Mouse (Mus musculus) forebrain, embryonic 11.5 days (tissue): ENCODE measurements around the gene Coq10b. TPM values are rescaled to one million over a fixed set of nuclear protein-coding genes. Genes with fewer than 3 reads are reported as not detected.

Source experiments
- ATAC-seq: fragments of 200-750 bp; cut with Nextera tagmentation; replicated peaks from 2 replicates; pipeline ENCODE4 v1.8.0; 2017; ENCODE audit warnings: moderate TSS enrichment; ENCODE audit not compliant: low FRiP score
- DNase-seq: peaks from one replicate; pipeline ENCODE4 v3.0.0-alpha.2; 2017; ENCODE audit warnings: low spot score
- H3K27ac ChIP-seq: fragments of 300-500 bp; sonication (generic); 2 replicates; pipeline ENCODE4 v1.5.1; 2014; ENCODE audit warnings: low read depth, low read length
- H3K27me3 ChIP-seq: fragments of 300-500 bp; sonication (generic); 2 replicates; pipeline ENCODE4 v1.6.1; 2014; ENCODE audit warnings: mild to moderate bottlenecking, low read length, mixed read lengths; ENCODE audit not compliant: control insufficient read depth, insufficient read depth
- H3K36me3 ChIP-seq: fragments of 300-500 bp; sonication (generic); 2 replicates; pipeline ENCODE4 v1.6.1; 2014; ENCODE audit warnings: mild to moderate bottlenecking, low read length, moderate library complexity, mixed read lengths; ENCODE audit not compliant: control insufficient read depth, insufficient read depth
- H3K4me1 ChIP-seq: fragments of 300-500 bp; sonication (generic); replicated peaks from 2 replicates; pipeline ENCODE4 v1.6.1; 2014; ENCODE audit warnings: low read length, mixed read lengths; ENCODE audit not compliant: control insufficient read depth, insufficient read depth
- H3K4me2 ChIP-seq: fragments of 300-500 bp; sonication (generic); 2 replicates; pipeline ENCODE4 v1.6.1; 2014; ENCODE audit warnings: low read depth, mild to moderate bottlenecking, low read length, moderate library complexity, mixed read lengths; ENCODE audit not compliant: severe bottlenecking
- H3K4me3 ChIP-seq: fragments of 300-500 bp; sonication (generic); 2 replicates; pipeline ENCODE4 v1.5.1; 2014; ENCODE audit warnings: low read depth, low read length
- H3K9ac ChIP-seq: fragments of 300-500 bp; sonication (generic); 2 replicates; pipeline ENCODE4 v1.6.1; 2014; ENCODE audit warnings: low read length
- H3K9me3 ChIP-seq: fragments of 300-500 bp; sonication (generic); 2 replicates; pipeline ENCODE4 v1.6.1; 2016; ENCODE audit warnings: low read length, mixed read lengths; ENCODE audit not compliant: control insufficient read depth
- WGBS: fragments of 180-500 bp; shearing (Covaris S2); extraction: QIAGEN DNeasy Blood & Tissue Kit; methylation state at CpG from one replicate; pipeline ENCODE4 v1.1.7; 2014; 5-methylcytosine and 5-hydroxymethylcytosine counted together
- polyA plus RNA-seq: library from polyadenylated mRNA; unstranded; fragments of >200 nt; fragmentation: Nextera tagmentation; extraction: Ambion mirVana; gene quantifications from 2 replicates; pipeline ENCODE4 v1.2.1, GENCODE M21; 2014

Coq10b gene
- polyA plus RNA-seq, 1 experiment from 2014 or later, result 32.9 TPM

DNA sequence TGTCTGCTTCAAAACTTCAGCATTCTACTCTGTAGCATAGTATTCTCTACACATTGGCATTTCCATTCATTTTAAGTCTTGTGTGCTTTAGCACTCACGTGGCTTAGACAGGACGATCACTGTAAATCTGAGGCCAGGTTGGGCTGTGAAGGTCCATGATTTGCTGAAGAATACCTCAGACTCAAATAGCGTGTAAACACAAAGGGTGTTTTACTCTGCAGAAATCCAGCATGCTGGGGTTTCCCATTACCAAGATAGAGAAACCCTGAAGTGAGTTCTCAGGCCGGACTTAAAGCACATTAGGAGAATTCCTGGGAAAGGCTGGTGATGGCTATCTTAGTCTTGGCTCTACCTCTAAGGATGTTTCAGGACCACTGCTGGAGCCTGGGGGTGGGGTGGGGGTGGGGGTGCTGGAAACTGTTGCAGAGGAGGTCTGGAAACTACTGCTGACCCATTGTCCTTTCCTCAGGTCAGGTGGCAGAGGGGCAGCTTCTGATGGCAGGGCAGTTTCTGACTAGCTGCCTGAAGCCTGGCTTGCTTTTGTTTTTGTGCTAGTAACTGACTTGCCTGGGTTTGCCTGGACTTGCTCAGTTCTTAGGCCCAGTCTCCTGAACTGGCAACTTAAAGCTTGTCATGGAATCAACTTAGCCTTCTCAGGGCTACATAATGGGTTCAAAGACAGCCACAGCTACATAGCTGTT lies 56.6 kb downstream of the Coq10b start:
- Histone ChIP-seq H3K4me2 (no peak overlapping the region), H3K9me3 (no peaks in the 10 kb centered on the region), H3K4me1 (no peaks in the 10 kb centered on the region), H3K27ac (no peak overlapping the region), H3K36me3 (no peaks in the 10 kb centered on the region), H3K9ac (no peak overlapping the region), H3K27me3 (no peaks in the 10 kb centered on the region), H3K4me3 (no peak overlapping the region)
- WGBS, result 89% methylated on average over 4 of the region's 4 CpGs
- DNase-seq (no peak), ATAC-seq (no peak)

Other genes with a start within 250 kb of the Coq10b start
- gene Ankrd44, start 126.4 kb upstream of the Coq10b start, polyA plus RNA-seq, result 19.1 and 19.3 TPM in 2 replicates
- gene Sf3b1, start 25.3 kb upstream of the Coq10b start, polyA plus RNA-seq, result 327 and 360 TPM in 2 replicates
- 434 and 507 TPM in 2 replicates for gene Hspe1, start 35.4 kb downstream of the Coq10b start, polyA plus RNA-seq
- 401 and 416 TPM in 2 replicates for gene Hspd1, start 35.5 kb downstream of the Coq10b start, polyA plus RNA-seq
- 133 and 163 TPM in 2 replicates for gene Mob4, start 78.5 kb downstream of the Coq10b start, polyA plus RNA-seq
- 8.0 and 8.2 TPM in 2 replicates for gene Rftn2, start 174.0 kb downstream of the Coq10b start, polyA plus RNA-seq
- 3.7 and 3.8 TPM in 2 replicates for gene Mars2, start 184.4 kb downstream of the Coq10b start, polyA plus RNA-seq